Mouse (Mus musculus): ENCODE measurements at regions not wholly inside any gene's neighbourhood (a gene's known extent, or its start where the extent isn't known, plus 50 kb on each side); places are given as distances from the start of the nearest gene placed in this dataset.

DNA sequence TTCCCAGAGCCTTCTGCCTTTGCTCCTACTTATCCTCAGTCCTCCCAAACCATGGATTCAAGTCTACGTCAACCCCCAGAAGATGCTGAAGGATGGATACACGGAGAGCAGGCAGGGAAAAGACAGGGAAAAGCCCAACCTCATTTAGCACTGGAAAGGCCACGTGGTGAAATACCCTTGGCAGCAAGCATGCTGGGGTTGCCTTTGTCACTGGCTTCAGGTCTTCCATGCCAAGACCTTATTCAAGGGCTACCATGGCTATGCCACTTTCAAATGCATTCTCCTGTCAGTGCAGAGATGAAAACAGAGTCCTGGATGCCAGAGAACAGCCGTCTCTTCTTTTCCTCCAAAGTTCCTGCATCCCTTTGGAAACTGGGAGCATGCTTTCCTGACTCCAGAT is 87.8 kb upstream of the Npvf start:
- TF ChIP-seq KAT2A (IDR thresholded peaks at IDR 0.05; ENCODE audit: insufficient replicate concordance, low read length) (no peak), POLR2A (IDR thresholded peaks at IDR 0.05; ENCODE audit: low read depth, low read length) (no peak), CTCF (conservative IDR thresholded peaks at IDR 0.05 in 1 of 2, IDR thresholded peaks at IDR 0.05 in 1 of 2; ENCODE audit: low read depth in 2 of 2, low read length in 2 of 2) (no peak), PAX5 (IDR thresholded peaks at IDR 0.05; ENCODE audit: low read length) (no peak), E2F4 (IDR thresholded peaks at IDR 0.05; ENCODE audit: insufficient replicate concordance, low read depth, low read length) (no peak), HCFC1 (IDR thresholded peaks at IDR 0.05; ENCODE audit: low read depth, low read length) (no peak), ZNF384 (IDR thresholded peaks at IDR 0.05; ENCODE audit: low read depth, low read length) (no peak), EP300 (IDR thresholded peaks at IDR 0.05; ENCODE audit: low read length) (no peak), USF1 (IDR thresholded peaks at IDR 0.05; ENCODE audit: low read depth, low read length) (no peak), MAZ (IDR thresholded peaks at IDR 0.05; ENCODE audit: low read depth, low read length) (no peak), GABPA (IDR thresholded peaks at IDR 0.05; ENCODE audit: insufficient replicate concordance, low read depth, low read length) (no peak), MAFK (IDR thresholded peaks at IDR 0.05; ENCODE audit: insufficient replicate concordance, low read length) (no peak), JUND (conservative IDR thresholded peaks at IDR 0.05; ENCODE audit: low read depth, low read length) (no peak)
